Mouse (Mus musculus): ENCODE data around the gene Boc. TPM values are rescaled to one million over a fixed set of nuclear protein-coding genes. Genes with fewer than 3 reads are reported as not detected.

The Boc gene
- total RNA-seq, 1 experiment = 5.4 TPM

- in situ Hi-C loops (cut with MboI; ENCODE audit: low sequenced_read_pairs in 2 of 2, unreplicated experiment in 2 of 2) = no loop called here
- H3K36me3 ChIP-seq (ENCODE audit: control insufficient read depth, insufficient read depth, low read length, poor library complexity, severe bottlenecking) = no peaks in the 10 kb centered on the region
- H3K9me3 ChIP-seq (ENCODE audit: control insufficient read depth, insufficient read depth, low read depth, low read length) = no peaks in the 10 kb centered on the region
- H3K4me1 ChIP-seq (ENCODE audit: control insufficient read depth in 2 of 2, insufficient read depth in 2 of 2, low read length in 2 of 2, poor library complexity in 1 of 2) = peaks cover 2 to 16% of the 10 kb centered on the region in 2 experiments; a peak in 3 of 4 replicates
- DNase-seq (ENCODE audit: low read depth, low spot score) = no peak
- no peak for TF ChIP-seq ZC3H11A (IDR thresholded peaks at IDR 0.05; ENCODE audit: borderline replicate concordance, low read depth, low read length)
- no peak for TF ChIP-seq CHD2 (IDR thresholded peaks at IDR 0.05; ENCODE audit: low read depth, low read length)
- TF ChIP-seq MAFK (IDR thresholded peaks at IDR 0.05; ENCODE audit: insufficient read depth, low read depth, low read length) = no peak
- H3K27ac ChIP-seq (ENCODE audit: insufficient read depth, low read depth, low read length, poor library complexity, severe bottlenecking) = no peak overlapping the region
- H3K4me3 ChIP-seq (ENCODE audit: insufficient read depth in 1 of 2, low read depth in 1 of 2, low read length in 2 of 2, poor library complexity in 1 of 2, severe bottlenecking in 1 of 2) = no peak overlapping the region
- no peak overlapping the region for H3K9ac ChIP-seq (ENCODE audit: insufficient read depth, low read depth, low read length, poor library complexity, severe bottlenecking)
Observed at GRCm38 (mm10) chr16:44526689-44527088, 32.0 kb downstream of the Boc start.

- H3K36me3 ChIP-seq (ENCODE audit: control insufficient read depth, insufficient read depth, low read length, poor library complexity, severe bottlenecking) = no peaks in the 10 kb centered on the region
- in situ Hi-C loops (cut with MboI; ENCODE audit: low sequenced_read_pairs in 2 of 2, unreplicated experiment in 2 of 2) = no loop called here
- DNase-seq (ENCODE audit: low read depth, low spot score) = no peak
- no peak overlapping the region for H3K27ac ChIP-seq (ENCODE audit: insufficient read depth, low read depth, low read length, poor library complexity, severe bottlenecking)
- no peak for TF ChIP-seq CHD2 (IDR thresholded peaks at IDR 0.05; ENCODE audit: low read depth, low read length)
- no peak for TF ChIP-seq ZC3H11A (IDR thresholded peaks at IDR 0.05; ENCODE audit: borderline replicate concordance, low read depth, low read length)
- TF ChIP-seq MAFK (IDR thresholded peaks at IDR 0.05; ENCODE audit: insufficient read depth, low read depth, low read length) = no peak
- no peak for TF ChIP-seq HCFC1 (IDR thresholded peaks at IDR 0.05; ENCODE audit: borderline replicate concordance, insufficient read depth, low read length)
- no peak for TF ChIP-seq ZNF384 (IDR thresholded peaks at IDR 0.05; ENCODE audit: low read depth, low read length)
- no peak overlapping the region for H3K4me3 ChIP-seq (ENCODE audit: insufficient read depth in 1 of 2, low read depth in 1 of 2, low read length in 2 of 2, poor library complexity in 1 of 2, severe bottlenecking in 1 of 2)
- H3K9ac ChIP-seq (ENCODE audit: insufficient read depth, low read depth, low read length, poor library complexity, severe bottlenecking) = no peak overlapping the region
- H3K4me1 ChIP-seq (ENCODE audit: control insufficient read depth in 2 of 2, insufficient read depth in 2 of 2, low read length in 2 of 2, poor library complexity in 1 of 2) = peaks cover 2 to 11% of the 10 kb centered on the region in 2 experiments; a peak in 2 of 4 replicates
- H3K9me3 ChIP-seq (ENCODE audit: control insufficient read depth, insufficient read depth, low read depth, low read length) = no peaks in the 10 kb centered on the region
Observed at GRCm38 (mm10) chr16:44526044-44526443, 32.7 kb downstream of the Boc start.

- Histone ChIP-seq H3K9ac (ENCODE audit: insufficient read depth, low read depth, low read length, poor library complexity, severe bottlenecking) (no peak overlapping the region), H3K4me3 (ENCODE audit: insufficient read depth in 1 of 2, low read depth in 1 of 2, low read length in 2 of 2, poor library complexity in 1 of 2, severe bottlenecking in 1 of 2) (no peak overlapping the region), H3K9me3 (ENCODE audit: control insufficient read depth, insufficient read depth, low read depth, low read length) (no peaks in the 10 kb centered on the region), H3K4me1 (ENCODE audit: control insufficient read depth in 2 of 2, insufficient read depth in 2 of 2, low read length in 2 of 2, poor library complexity in 1 of 2) (peaks cover 0 to 2% of the 10 kb centered on the region in 2 experiments; a peak in 1 of 4 replicates), H3K27ac (ENCODE audit: insufficient read depth, low read depth, low read length, poor library complexity, severe bottlenecking) (no peak overlapping the region), H3K36me3 (ENCODE audit: control insufficient read depth, insufficient read depth, low read length, poor library complexity, severe bottlenecking) (no peaks in the 10 kb centered on the region)
- no peak for DNase-seq (ENCODE audit: low read depth, low spot score)
- TF ChIP-seq ZC3H11A (IDR thresholded peaks at IDR 0.05; ENCODE audit: borderline replicate concordance, low read depth, low read length) = no peak
- no peak for TF ChIP-seq ZNF384 (IDR thresholded peaks at IDR 0.05; ENCODE audit: low read depth, low read length)
- TF ChIP-seq MAFK (IDR thresholded peaks at IDR 0.05; ENCODE audit: insufficient read depth, low read depth, low read length) = no peak
- no peak for TF ChIP-seq HCFC1 (IDR thresholded peaks at IDR 0.05; ENCODE audit: borderline replicate concordance, insufficient read depth, low read length)
- no peak for TF ChIP-seq CHD2 (IDR thresholded peaks at IDR 0.05; ENCODE audit: low read depth, low read length)
- in situ Hi-C loops (cut with MboI; ENCODE audit: low sequenced_read_pairs in 2 of 2, unreplicated experiment in 2 of 2) = no loop called here
Observed at GRCm38 (mm10) chr16:44523595-44523994, 35.1 kb downstream of the Boc start.

GRCm38 (mm10) chr16:44516498-44516897 lies 42.2 kb downstream of the Boc start:
- peak overlapping the region; percentile 50; the same call in 1 of the 2 replicates for H3K27ac ChIP-seq (ENCODE audit: insufficient read depth, low read depth, low read length, poor library complexity, severe bottlenecking)
- peaks cover 2 to 9% of the 10 kb centered on the region in 2 experiments; a peak in 2 of 4 replicates for H3K4me1 ChIP-seq (ENCODE audit: control insufficient read depth in 2 of 2, insufficient read depth in 2 of 2, low read length in 2 of 2, poor library complexity in 1 of 2)
- peak; percentile 15 for DNase-seq (ENCODE audit: low read depth, low spot score)
- H3K4me3 ChIP-seq (ENCODE audit: insufficient read depth in 1 of 2, low read depth in 1 of 2, low read length in 2 of 2, poor library complexity in 1 of 2, severe bottlenecking in 1 of 2) = no peak overlapping the region
- TF ChIP-seq ZNF384 (IDR thresholded peaks at IDR 0.05; ENCODE audit: low read depth, low read length) (no peak), HCFC1 (IDR thresholded peaks at IDR 0.05; ENCODE audit: borderline replicate concordance, insufficient read depth, low read length) (no peak), ZC3H11A (IDR thresholded peaks at IDR 0.05; ENCODE audit: borderline replicate concordance, low read depth, low read length) (no peak), MAFK (IDR thresholded peaks at IDR 0.05; ENCODE audit: insufficient read depth, low read depth, low read length) (no peak), CHD2 (IDR thresholded peaks at IDR 0.05; ENCODE audit: low read depth, low read length) (no peak)
- in situ Hi-C loops (cut with MboI; ENCODE audit: low sequenced_read_pairs in 2 of 2, unreplicated experiment in 2 of 2) = no loop called here
- no peak overlapping the region for H3K9ac ChIP-seq (ENCODE audit: insufficient read depth, low read depth, low read length, poor library complexity, severe bottlenecking)
- no peaks in the 10 kb centered on the region for H3K36me3 ChIP-seq (ENCODE audit: control insufficient read depth, insufficient read depth, low read length, poor library complexity, severe bottlenecking)
- H3K9me3 ChIP-seq (ENCODE audit: control insufficient read depth, insufficient read depth, low read depth, low read length) = no peaks in the 10 kb centered on the region
